Mouse (Mus musculus) kidney, embryonic 15.5 days (tissue): ENCODE results near the gene Bicd1. TPM values are rescaled to one million over a fixed set of nuclear protein-coding genes. Genes with fewer than 3 reads are reported as not detected.

Experiments used
- ATAC-seq: fragments of 200-750 bp; cut with Nextera tagmentation; replicated peaks from 2 replicates; pipeline ENCODE4 v1.8.0; 2017; ENCODE audit warnings: moderate TSS enrichment; ENCODE audit not compliant: low FRiP score
- H3K27ac ChIP-seq: fragments of 300-500 bp; sonication (generic); 2 replicates; pipeline ENCODE4 v1.5.1; 2015; ENCODE audit warnings: mild to moderate bottlenecking, inconsistent platforms
- H3K27me3 ChIP-seq: fragments of 300-500 bp; sonication (generic); 2 replicates; pipeline ENCODE4 v1.6.1; 2015; ENCODE audit warnings: inconsistent platforms
- H3K36me3 ChIP-seq: fragments of 300-500 bp; sonication (generic); 2 replicates; pipeline ENCODE4 v1.6.1; 2015; ENCODE audit warnings: inconsistent platforms
- H3K4me1 ChIP-seq: fragments of 300-500 bp; sonication (generic); 2 replicates; pipeline ENCODE4 v1.6.1; 2015; ENCODE audit warnings: inconsistent platforms
- H3K4me2 ChIP-seq: fragments of 300-500 bp; sonication (generic); 2 replicates; pipeline ENCODE4 v1.6.1; 2015; ENCODE audit warnings: moderate library complexity, mild to moderate bottlenecking, inconsistent platforms
- H3K4me3 ChIP-seq: fragments of 300-500 bp; sonication (generic); replicated peaks from 2 replicates; pipeline ENCODE4 v1.5.1; 2015; ENCODE audit warnings: mild to moderate bottlenecking, inconsistent platforms
- H3K9ac ChIP-seq: fragments of 300-500 bp; sonication (generic); 2 replicates; pipeline ENCODE4 v1.6.1; 2015; ENCODE audit warnings: mild to moderate bottlenecking, inconsistent platforms
- H3K9me3 ChIP-seq: fragments of 300-500 bp; sonication (generic); replicated peaks from 2 replicates; pipeline ENCODE4 v1.6.1; 2016; ENCODE audit warnings: inconsistent platforms
- WGBS: fragments of 180-500 bp; shearing (Covaris S2); methylation state at CpG from one replicate; pipeline ENCODE4 v1.1.7; 2015; ENCODE audit warnings: mixed read lengths; 5-methylcytosine and 5-hydroxymethylcytosine counted together
- microRNA-seq: library from miRNA; unstranded; fragments of <30 nt; microRNA quantifications from one replicate; pipeline ENCODE4, GENCODE M21; 2016
- polyA plus RNA-seq: library from polyadenylated mRNA; unstranded; fragments of >200 nt; fragmentation: Nextera tagmentation; extraction: Ambion mirVana; gene quantifications from 2 replicates; pipeline ENCODE4 v1.2.1, GENCODE M21; 2015

The Bicd1 gene
- polyA plus RNA-seq, 1 experiment from 2014 or later: 11.5 TPM

- H3K4me3 ChIP-seq: no peak overlapping the region
- no peak for ATAC-seq
- no peaks in the 10 kb centered on the region for H3K4me1 ChIP-seq
Observed at GRCm38 (mm10) chr6:149580053-149580452, 171.4 kb downstream of the Bicd1 start.

GRCm38 (mm10) chr6:149585708-149586504, 177.2 kb downstream of the Bicd1 start:
- no peak overlapping the region for H3K9ac ChIP-seq
- no peak overlapping the region for H3K4me3 ChIP-seq
- 93% methylated on average over 7 of the region's 7 CpGs for WGBS
- no peaks in the 10 kb centered on the region for H3K4me1 ChIP-seq
- no peak for ATAC-seq
- H3K4me2 ChIP-seq: no peak overlapping the region
- peaks cover 12% of the 10 kb centered on the region for H3K9me3 ChIP-seq
- H3K36me3 ChIP-seq: 0 out of 2 replicates have a peak, but pooled peaks cover 9% of the 10 kb centered on the region
- no peak overlapping the region for H3K27ac ChIP-seq
- H3K27me3 ChIP-seq: no peaks in the 10 kb centered on the region

More at GRCm38 (mm10) chr6:149580053-149580452, 171.4 kb downstream of the Bicd1 start:
- peaks cover 8% of the 10 kb centered on the region for H3K9me3 ChIP-seq
- H3K36me3 ChIP-seq: 0 out of 2 replicates have a peak, but pooled peaks cover 8% of the 10 kb centered on the region
- H3K27ac ChIP-seq: no peak overlapping the region
- no peak overlapping the region for H3K9ac ChIP-seq
- H3K4me2 ChIP-seq: no peak overlapping the region
- H3K27me3 ChIP-seq: no peaks in the 10 kb centered on the region

Small RNAs within 50 kb of the gene (microRNA-seq; reads per million reads assigned to microRNA genes)
- gene Gm24307: not detected

Other genes starting within 250 kb of the Bicd1 start
- gene Amn1, start 220.2 kb upstream of the Bicd1 start, polyA plus RNA-seq: 31.2 and 35.7 TPM in 2 replicates
- 54.9 and 61.5 TPM in 2 replicates for gene Resf1, start 99.5 kb upstream of the Bicd1 start, polyA plus RNA-seq